Mouse (Mus musculus) macrophage (primary cell): ENCODE measurements at regions not wholly inside any gene's neighbourhood (a gene's known extent, or its start where the extent isn't known, plus 50 kb on each side); places are given as distances from the start of the nearest gene placed in this dataset.

ENCODE experiments used
- H3K27ac ChIP-seq: fragments of 350-480 bp; formaldehyde crosslinking; 2 replicates; pipeline ENCODE4 v1.9.0; 2021
- H3K36me3 ChIP-seq: fragments of 350-480 bp; formaldehyde crosslinking; 2 replicates; pipeline ENCODE4 v1.9.0; 2021; ENCODE audit errors: inconsistent target
- H3K4me3 ChIP-seq: fragments of 350-480 bp; formaldehyde crosslinking; 2 replicates; pipeline ENCODE4 v1.9.0; 2021; ENCODE audit errors: inconsistent target
- H3K79me2 ChIP-seq: fragments of 350-480 bp; formaldehyde crosslinking; 2 replicates; pipeline ENCODE4 v1.9.0; 2021; ENCODE audit errors: inconsistent target
- WGBS: methylation state at CpG from one replicate; pipeline ENCODE4 v1.1.7; 2026; ENCODE audit warnings: inconsistent platforms; ENCODE audit not compliant: missing documents; 5-methylcytosine and 5-hydroxymethylcytosine counted together

- Histone ChIP-seq H3K27ac (no peak overlapping the region), H3K79me2 (no peaks in the 10 kb centered on the region), H3K4me3 (no peak overlapping the region), H3K36me3 (no peaks in the 10 kb centered on the region)
- 87% methylated on average over 6 of the region's 6 CpGs for WGBS
These were observed 170.6 kb upstream of the Rpl34 start for GRCm38 (mm10) chr3:130900846-130901245.

GRCm38 (mm10) chr3:130900054-130900840 lies 170.0 kb upstream of the Rpl34 start:
- WGBS, result 22% methylated on average over 29 of the region's 30 CpGs
- H3K27ac ChIP-seq, result peak overlapping the region; percentile 5; the same call in 1 of the 2 replicates
- no peak overlapping the region for H3K4me3 ChIP-seq

GRCm38 (mm10) chr3:130894168-130894814 lies 164.1 kb upstream of the Rpl34 start:
- WGBS, result 59% methylated on average over 6 of the region's 7 CpGs
- Histone ChIP-seq H3K27ac (no peak overlapping the region), H3K4me3 (no peak overlapping the region), H3K36me3 (no peaks in the 10 kb centered on the region), H3K79me2 (no peaks in the 10 kb centered on the region)

More at GRCm38 (mm10) chr3:130900054-130900840, 170.0 kb upstream of the Rpl34 start:
- Histone ChIP-seq H3K36me3 (no peaks in the 10 kb centered on the region), H3K79me2 (no peaks in the 10 kb centered on the region)

- Histone ChIP-seq H3K27ac (no peak overlapping the region), H3K4me3 (no peak overlapping the region), H3K36me3 (no peaks in the 10 kb centered on the region), H3K79me2 (no peaks in the 10 kb centered on the region)
- 92% methylated on average over 4 of the region's 4 CpGs for WGBS
These were observed 161.1 kb upstream of the Rpl34 start for GRCm38 (mm10) chr3:130891310-130891709.

GRCm38 (mm10) chr3:130888587-130888986 lies 158.4 kb upstream of the Rpl34 start:
- 80% methylated on average over 1 of the region's 1 CpGs for WGBS
- Histone ChIP-seq H3K79me2 (no peaks in the 10 kb centered on the region), H3K4me3 (no peak overlapping the region), H3K36me3 (no peaks in the 10 kb centered on the region), H3K27ac (no peak overlapping the region)

GRCm38 (mm10) chr3:130887540-130888312 lies 157.5 kb upstream of the Rpl34 start:
- WGBS, result 95% methylated on average over 3 of the region's 3 CpGs

GRCm38 (mm10) chr3:130885974-130886373 lies 155.8 kb upstream of the Rpl34 start:
- H3K36me3 ChIP-seq, result no peaks in the 10 kb centered on the region
- no peak overlapping the region for H3K27ac ChIP-seq
- no peaks in the 10 kb centered on the region for H3K79me2 ChIP-seq
- H3K4me3 ChIP-seq, result no peak overlapping the region
- WGBS, result 85% methylated on average over 6 of the region's 6 CpGs

More at GRCm38 (mm10) chr3:130887540-130888312, 157.5 kb upstream of the Rpl34 start:
- H3K36me3 ChIP-seq, result no peaks in the 10 kb centered on the region
- no peak overlapping the region for H3K27ac ChIP-seq
- H3K4me3 ChIP-seq, result no peak overlapping the region
- no peaks in the 10 kb centered on the region for H3K79me2 ChIP-seq

- 100% methylated on average over 9 of the region's 9 CpGs for WGBS
These were observed 154.2 kb upstream of the Rpl34 start for GRCm38 (mm10) chr3:130884393-130884792.

GRCm38 (mm10) chr3:130883928-130884327 lies 153.7 kb upstream of the Rpl34 start:
- no peaks in the 10 kb centered on the region for H3K79me2 ChIP-seq
- WGBS, result 52% methylated on average over 4 of the region's 4 CpGs
- no peak overlapping the region for H3K4me3 ChIP-seq
- H3K27ac ChIP-seq, result no peak overlapping the region
- H3K36me3 ChIP-seq, result no peaks in the 10 kb centered on the region

More at GRCm38 (mm10) chr3:130884393-130884792, 154.2 kb upstream of the Rpl34 start:
- no peaks in the 10 kb centered on the region for H3K36me3 ChIP-seq
- no peak overlapping the region for H3K4me3 ChIP-seq
- no peak overlapping the region for H3K27ac ChIP-seq
- no peaks in the 10 kb centered on the region for H3K79me2 ChIP-seq

- WGBS, result 93% methylated on average over 6 of the region's 6 CpGs
- H3K36me3 ChIP-seq, result no peaks in the 10 kb centered on the region
- H3K79me2 ChIP-seq, result no peaks in the 10 kb centered on the region
- no peak overlapping the region for H3K27ac ChIP-seq
- H3K4me3 ChIP-seq, result no peak overlapping the region
These were observed 153.1 kb upstream of the Rpl34 start for GRCm38 (mm10) chr3:130883319-130883718.

GRCm38 (mm10) chr3:130880482-130880881 lies 150.3 kb upstream of the Rpl34 start:
- WGBS, result 83% methylated on average over 6 of the region's 6 CpGs

GRCm38 (mm10) chr3:130879463-130879862 lies 149.3 kb upstream of the Rpl34 start:
- Histone ChIP-seq H3K4me3 (no peak overlapping the region), H3K79me2 (peaks cover 29% of the 10 kb centered on the region), H3K36me3 (no peaks in the 10 kb centered on the region), H3K27ac (0 out of 2 replicates have a peak overlapping the region, but pooled peaks have one; percentile 9)
- whole genome bisulfite sequencing, result 62% methylated on average over 8 of the region's 8 CpGs

More at GRCm38 (mm10) chr3:130880482-130880881, 150.3 kb upstream of the Rpl34 start:
- Histone ChIP-seq H3K79me2 (peaks cover 18% of the 10 kb centered on the region), H3K4me3 (no peak overlapping the region), H3K36me3 (no peaks in the 10 kb centered on the region), H3K27ac (no peak overlapping the region)

- 59% methylated on average over 7 of the region's 7 CpGs for WGBS
- Histone ChIP-seq H3K4me3 (no peak overlapping the region), H3K27ac (peak overlapping the region; percentile 65), H3K36me3 (no peaks in the 10 kb centered on the region), H3K79me2 (peaks cover 31% of the 10 kb centered on the region)
These were observed 148.6 kb upstream of the Rpl34 start for GRCm38 (mm10) chr3:130878834-130879233.

- WGBS, result 90% methylated on average over 5 of the region's 5 CpGs
- Histone ChIP-seq H3K79me2 (peaks cover 31% of the 10 kb centered on the region), H3K4me3 (no peak overlapping the region), H3K27ac (peak overlapping the region; percentile 65), H3K36me3 (no peaks in the 10 kb centered on the region)
These were observed 147.8 kb upstream of the Rpl34 start for GRCm38 (mm10) chr3:130877981-130878380.
